Comparison of ENCODE assay signal across 16 mouse cellular contexts in the genomic region with DNA sequence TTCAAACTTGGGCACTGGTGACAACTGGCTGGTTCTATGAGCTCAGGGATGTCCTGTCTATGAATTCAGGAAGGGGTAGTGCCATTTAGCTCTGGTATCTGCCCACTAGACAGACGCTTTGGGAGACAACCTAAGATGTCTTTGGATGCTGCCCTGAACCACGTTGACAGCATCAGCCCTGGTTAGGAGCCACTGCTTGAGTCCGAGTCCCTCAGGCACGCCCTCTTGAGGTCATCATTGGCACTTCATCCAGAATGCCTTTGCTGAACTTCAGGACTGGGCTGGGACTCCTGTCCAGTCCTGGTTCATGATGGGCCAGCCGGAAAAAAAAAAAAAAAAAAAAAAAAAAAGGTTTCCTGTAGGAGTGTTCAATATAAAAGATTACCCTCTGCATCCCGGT. TPM values are rescaled to one million over a fixed set of nuclear protein-coding genes. Genes with fewer than 3 reads are reported as not detected.
A peak's percentile ranks its signal among the peaks of the same experiment; 100 is the strongest.
DNase-seq lines count a peak whose midpoint lies in the region; ATAC-seq and TF ChIP-seq lines count a peak whose summit lies in the region.
"Had no signal": no experiment of that assay in that cellular context is flagged by ENCODE, and none has a peak within 500 bp of the region (broad histone marks: within the 10 kb centered on the region; RNA-seq: fewer than 3 reads in every experiment).

No protein-coding gene starts in this region.

- DNase-seq in adrenal gland, adult 2 months, result peak; percentile 5
- no peak for DNase-seq in adrenal gland, postnatal 4 days (ENCODE audit: low spot score in 2 of 2)
- no peak for DNase-seq in layer of hippocampus, adult 2 months (ENCODE audit: low spot score in 2 of 2)
- no peak for DNase-seq in layer of hippocampus, postnatal 10 days (ENCODE audit: low spot score in 2 of 2)
- no peak for DNase-seq in midbrain, postnatal 0 days (ENCODE audit: low spot score)
- no peak for DNase-seq in midbrain, embryonic 14.5 days
- DNase-seq in stomach, postnatal 0 days (ENCODE audit: low spot score), result no peak
- DNase-seq: adrenal gland, postnatal 36 days; cerebellum, postnatal 25 days; heart, postnatal 4 days; liver, embryonic 13.5 days; thymus, postnatal 25 days had no signal

- no peak overlapping the region for H3K27ac ChIP-seq in layer of hippocampus, adult 2 months
- no peak overlapping the region for H3K27ac ChIP-seq in midbrain, postnatal 0 days (ENCODE audit: low read depth, low read length)
- no peak overlapping the region for H3K27ac ChIP-seq in midbrain, embryonic 14.5 days (replicated peaks; ENCODE audit: low read depth, low read length)
- no peak overlapping the region for H3K27ac ChIP-seq in stomach, postnatal 0 days (replicated peaks)
- H3K27ac ChIP-seq: heart, embryonic 13.5 days; kidney, postnatal 0 days; liver, embryonic 13.5 days; neural tube, embryonic 12.5 days had no signal

- H3K36me3 ChIP-seq in midbrain, postnatal 0 days (ENCODE audit: insufficient read depth, low read length), result no peaks in the 10 kb centered on the region
- no peaks in the 10 kb centered on the region for H3K36me3 ChIP-seq in midbrain, embryonic 14.5 days (ENCODE audit: control insufficient read depth, insufficient read depth, low read length)
- H3K36me3 ChIP-seq in stomach, postnatal 0 days (ENCODE audit: control insufficient read depth, insufficient read depth, low read length), result no peaks in the 10 kb centered on the region
- H3K36me3 ChIP-seq: heart, embryonic 13.5 days; liver, embryonic 13.5 days; neural tube, embryonic 12.5 days had no signal

- WGBS in midbrain, postnatal 0 days, result 37% methylated on average over 6 of the region's 6 CpGs
- 35% methylated on average over 6 of the region's 6 CpGs for WGBS in midbrain, embryonic 14.5 days
- WGBS in stomach, postnatal 0 days, result 29% methylated on average over 6 of the region's 6 CpGs

- H3K9ac ChIP-seq in midbrain, postnatal 0 days (replicated peaks; ENCODE audit: low read length, poor library complexity, severe bottlenecking), result no peak overlapping the region
- no peak overlapping the region for H3K9ac ChIP-seq in midbrain, embryonic 14.5 days (replicated peaks; ENCODE audit: low read length)
- no peak overlapping the region for H3K9ac ChIP-seq in stomach, postnatal 0 days (ENCODE audit: low read length)
- H3K9ac ChIP-seq: heart, embryonic 13.5 days; liver, embryonic 13.5 days; neural tube, embryonic 12.5 days had no signal

- H3K27me3 ChIP-seq in midbrain, postnatal 0 days (ENCODE audit: insufficient read depth, low read length), result peaks cover 59% of the 10 kb centered on the region
- H3K27me3 ChIP-seq in midbrain, embryonic 14.5 days (ENCODE audit: control insufficient read depth, insufficient read depth, low read length), result peaks cover 60% of the 10 kb centered on the region
- H3K27me3 ChIP-seq in stomach, postnatal 0 days (ENCODE audit: control insufficient read depth, insufficient read depth, low read length), result peaks cover 8% of the 10 kb centered on the region; the same call in 1 of the 2 replicates

- TF ChIP-seq CTCF in layer of hippocampus, adult 2 months (conservative IDR thresholded peaks at IDR 0.05), result peak; percentile 57
- peak; percentile 43 for TF ChIP-seq CTCF in midbrain, postnatal 0 days (IDR thresholded peaks at IDR 0.05)
- TF ChIP-seq CTCF in stomach, postnatal 0 days (IDR thresholded peaks at IDR 0.05; ENCODE audit: low read depth), result peak; percentile 43

- H3K4me2 ChIP-seq in midbrain, postnatal 0 days (ENCODE audit: low read depth, low read length, poor library complexity, severe bottlenecking), result no peak overlapping the region
- no peak overlapping the region for H3K4me2 ChIP-seq in midbrain, embryonic 14.5 days (ENCODE audit: low read length)
- H3K4me2 ChIP-seq in stomach, postnatal 0 days (replicated peaks; ENCODE audit: low read depth), result no peak overlapping the region
- H3K4me2 ChIP-seq: heart, embryonic 13.5 days; liver, embryonic 13.5 days; neural tube, embryonic 12.5 days had no signal

- no peak overlapping the region for H3K4me3 ChIP-seq in layer of hippocampus, adult 2 months
- H3K4me3 ChIP-seq in midbrain, postnatal 0 days (ENCODE audit: low read depth, low read length), result no peak overlapping the region
- H3K4me3 ChIP-seq in midbrain, embryonic 14.5 days (replicated peaks; ENCODE audit: low read depth, low read length), result no peak overlapping the region
- no peak overlapping the region for H3K4me3 ChIP-seq in stomach, postnatal 0 days (ENCODE audit: low read depth, low read length)
- H3K4me3 ChIP-seq: heart, embryonic 13.5 days; liver, embryonic 13.5 days; neural tube, embryonic 12.5 days had no signal

- no peak for TF ChIP-seq EP300 in stomach, postnatal 0 days (optimal IDR thresholded peaks at IDR 0.05)

- no peak for ATAC-seq in midbrain, postnatal 0 days (ENCODE audit: low FRiP score)
- ATAC-seq in midbrain, embryonic 14.5 days (ENCODE audit: low FRiP score, low TSS enrichment), result no peak
- ATAC-seq in stomach, postnatal 0 days (ENCODE audit: low FRiP score, low TSS enrichment), result no peak
- ATAC-seq in erythroblast, adult 5-6 weeks (replicated peaks; ENCODE audit: low FRiP score, poor library complexity, severe bottlenecking), result no peak

- no peaks in the 10 kb centered on the region for H3K9me3 ChIP-seq in midbrain, postnatal 0 days (ENCODE audit: low read length)
- no peaks in the 10 kb centered on the region for H3K9me3 ChIP-seq in midbrain, embryonic 14.5 days (ENCODE audit: control insufficient read depth, low read length)
- H3K9me3 ChIP-seq in stomach, postnatal 0 days (ENCODE audit: control insufficient read depth, low read length), result no peaks in the 10 kb centered on the region
- H3K9me3 ChIP-seq: heart, embryonic 13.5 days; liver, embryonic 13.5 days; neural tube, embryonic 12.5 days had no signal

- H3K4me1 ChIP-seq in midbrain, postnatal 0 days (ENCODE audit: insufficient read depth, low read length), result no peaks in the 10 kb centered on the region
- H3K4me1 ChIP-seq in midbrain, embryonic 14.5 days (ENCODE audit: control insufficient read depth, insufficient read depth, low read length), result 0 out of 2 replicates have a peak, but pooled peaks cover 2% of the 10 kb centered on the region
- no peaks in the 10 kb centered on the region for H3K4me1 ChIP-seq in stomach, postnatal 0 days (replicated peaks; ENCODE audit: control insufficient read depth, insufficient read depth)
- H3K4me1 ChIP-seq: liver, embryonic 13.5 days had no signal

RNA-seq across cellular contexts. Expression of a gene that starts 22.0 kb away (rescaled TPM):
- 100 to 1,000 TPM; 285 to 315 TPM for total RNA-seq in adrenal gland, adult 2 months (2021)
- 854 and 965 TPM in 2 replicates for polyA plus RNA-seq in adrenal gland, adult 2 months (2012; rRNA removed)
- 100 to 1,000 TPM; 179 to 231 TPM for total RNA-seq in adrenal gland, postnatal 4 days (2021)
- total RNA-seq in layer of hippocampus, adult 2 months (2021), result 1 to 10 TPM; 3.5 to 3.6 TPM
- total RNA-seq in layer of hippocampus, postnatal 10 days (2021), result 1 to 10 TPM; 3.0 to 3.6 TPM
- total RNA-seq in midbrain, postnatal 0 days (2014; rRNA removed), result 1.1 and 3.9 TPM in 2 replicates
- 2.0 and 4.0 TPM in 2 replicates for polyA plus RNA-seq in midbrain, postnatal 0 days (2015; fragmentation: Nextera tagmentation; extraction: Ambion mirVana)
- polyA plus RNA-seq in midbrain, embryonic 14.5 days (2014; fragmentation: Nextera tagmentation; extraction: Ambion mirVana), result 0.39 and 2.4 TPM in 2 replicates
- 6.8 and 7.5 TPM in 2 replicates for polyA plus RNA-seq in stomach, postnatal 0 days (2015; fragmentation: Nextera tagmentation; extraction: Ambion mirVana)
- not detected in 2 replicates for total RNA-seq in erythroblast, adult 5-6 weeks (2015; ENCODE audit: low replicate concordance)
- total RNA-seq in erythroblast, adult 5-6 weeks (2017; ENCODE audit: low replicate concordance), result not detected in 2 replicates

Comparison
In these comparisons a context has a peak if more than half of its experiments do, and no peak if none do; other contexts are left out.
1. RNA of a gene that starts 22.0 kb away (total RNA-seq): 285 to 315 TPM in adrenal gland, adult 2 months and 179 to 231 TPM in adrenal gland, postnatal 4 days; 3.0 to 3.6 TPM in layer of hippocampus, postnatal 10 days, 3.5 to 3.6 TPM in layer of hippocampus, adult 2 months, 1.1 to 3.9 TPM in midbrain, postnatal 0 days and not detected in erythroblast, adult 5-6 weeks; every median in the first group is over 10 times any median in the second.
2. Peak in every context shown above with its lines, with median percentiles within 50 percentile points of each other: CTCF ChIP-seq.